Mouse (Mus musculus) stomach, embryonic 14.5 days (tissue): ENCODE data around the gene Acr. TPM values are rescaled to one million over a fixed set of nuclear protein-coding genes. Genes with fewer than 3 reads are reported as not detected.

Experiments
- ATAC-seq: fragments of 200-750 bp; cut with Nextera tagmentation; 2 replicates; pipeline ENCODE4 v1.8.0; 2017; ENCODE audit warnings: low read depth, moderate TSS enrichment; ENCODE audit not compliant: insufficient number of reproducible peaks, insufficient read depth, low FRiP score
- H3K27ac ChIP-seq: fragments of 300-500 bp; sonication (generic); 2 replicates; pipeline ENCODE4 v1.5.1; 2014; ENCODE audit warnings: mild to moderate bottlenecking, low read length, moderate library complexity, mixed read lengths
- H3K27me3 ChIP-seq: fragments of 300-500 bp; sonication (generic); 2 replicates; pipeline ENCODE4 v1.6.1; 2014; ENCODE audit warnings: low read length, control low read depth, mixed read lengths; ENCODE audit not compliant: control insufficient read depth, insufficient read depth
- H3K36me3 ChIP-seq: fragments of 300-500 bp; sonication (generic); 2 replicates; pipeline ENCODE4 v1.6.1; 2014; ENCODE audit warnings: mild to moderate bottlenecking, control low read depth, low read length, moderate library complexity, mixed read lengths; ENCODE audit not compliant: control insufficient read depth, insufficient read depth
- H3K4me1 ChIP-seq: fragments of 300-500 bp; sonication (generic); 2 replicates; pipeline ENCODE4 v1.6.1; 2014; ENCODE audit warnings: low read length, control low read depth, mixed read lengths; ENCODE audit not compliant: control insufficient read depth, insufficient read depth
- H3K4me2 ChIP-seq: fragments of 300-500 bp; sonication (generic); replicated peaks from 2 replicates; pipeline ENCODE4 v1.6.1; 2014; ENCODE audit warnings: low read depth, low read length, control low read depth
- H3K4me3 ChIP-seq: fragments of 300-500 bp; sonication (generic); 2 replicates; pipeline ENCODE4 v1.5.1; 2014; ENCODE audit warnings: low read depth, low read length, control low read depth
- H3K9ac ChIP-seq: fragments of 300-500 bp; sonication (generic); replicated peaks from 2 replicates; pipeline ENCODE4 v1.6.1; 2014; ENCODE audit warnings: low read depth, mild to moderate bottlenecking, control low read depth, low read length, moderate library complexity, mixed read lengths
- H3K9me3 ChIP-seq: fragments of 300-500 bp; sonication (generic); 2 replicates; pipeline ENCODE4 v1.6.1; 2016; ENCODE audit warnings: low read depth, low read length, control low read depth; ENCODE audit not compliant: control insufficient read depth
- WGBS: fragments of 180-500 bp; shearing (Covaris S2); extraction: QIAGEN DNeasy Blood & Tissue Kit; methylation state at CpG from one replicate; pipeline ENCODE4 v1.1.7; 2014; 5-methylcytosine and 5-hydroxymethylcytosine counted together
- polyA plus RNA-seq: library from polyadenylated mRNA; unstranded; fragments of >200 nt; fragmentation: Nextera tagmentation; extraction: Ambion mirVana; gene quantifications from 2 replicates; pipeline ENCODE4 v1.2.1, GENCODE M21; 2014

Acr gene
- polyA plus RNA-seq, 1 experiment from 2014 or later = 0.27 TPM

DNA sequence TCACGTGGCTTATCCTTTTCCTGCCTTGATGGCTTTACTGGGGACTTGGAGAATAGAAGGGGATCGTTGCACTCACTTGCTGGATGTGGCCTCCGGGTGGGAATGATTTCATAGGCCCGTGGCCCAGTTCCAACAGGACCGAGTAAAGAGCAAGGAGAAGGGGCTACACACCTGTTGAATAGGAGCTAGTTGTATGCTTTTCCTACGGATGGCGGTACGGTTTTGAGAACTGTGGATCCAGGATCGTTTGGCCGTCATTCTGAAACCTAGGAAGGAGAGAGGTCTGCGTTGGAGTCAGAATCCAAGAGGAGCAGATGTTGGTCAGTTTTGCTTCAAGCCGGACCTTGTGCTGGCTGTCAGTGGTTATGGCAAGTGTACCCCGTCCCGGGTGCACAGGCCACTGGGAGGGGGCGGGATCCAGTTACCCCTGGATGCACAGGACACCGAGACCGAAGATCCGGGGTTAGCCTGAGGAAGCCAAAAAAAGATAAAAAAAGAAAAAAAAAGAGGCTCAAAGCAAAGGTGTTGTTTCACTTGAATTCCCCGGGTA lies 41.3 kb upstream of the Acr start:
- H3K27me3 ChIP-seq = no peaks in the 10 kb centered on the region
- WGBS = 88% methylated on average over 19 of the region's 19 CpGs
- H3K36me3 ChIP-seq = no peaks in the 10 kb centered on the region
- no peak overlapping the region for H3K4me2 ChIP-seq
- no peak overlapping the region for H3K27ac ChIP-seq
- no peak overlapping the region for H3K9ac ChIP-seq
- H3K9me3 ChIP-seq = no peaks in the 10 kb centered on the region
- no peak for ATAC-seq
- H3K4me1 ChIP-seq = 0 out of 2 replicates have a peak, but pooled peaks cover 3% of the 10 kb centered on the region
- H3K4me3 ChIP-seq = no peak overlapping the region

DNA sequence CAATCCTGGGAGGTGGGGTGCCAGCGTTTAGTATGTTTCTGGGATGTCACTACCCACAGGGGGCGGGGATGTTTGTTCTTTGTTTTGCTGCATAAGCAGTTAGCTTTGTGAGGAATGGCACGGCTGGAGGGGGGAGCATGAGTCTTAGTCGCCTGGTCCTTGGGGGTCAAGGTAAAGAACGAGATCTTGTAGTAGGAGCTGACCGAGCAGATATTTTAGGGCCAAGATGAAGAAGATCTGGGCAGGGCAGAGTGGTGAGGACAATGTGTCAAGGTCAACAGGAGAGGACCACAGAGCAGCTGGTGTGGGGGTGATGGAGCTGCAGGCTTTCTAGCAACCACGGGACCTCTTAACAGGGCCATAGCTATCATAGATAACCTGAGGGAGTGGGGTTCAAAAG lies 40.7 kb upstream of the Acr start:
- no peaks in the 10 kb centered on the region for H3K27me3 ChIP-seq
- 82% methylated on average over 7 of the region's 7 CpGs for WGBS
- no peaks in the 10 kb centered on the region for H3K9me3 ChIP-seq
- ATAC-seq = no peak
- no peak overlapping the region for H3K4me2 ChIP-seq
- H3K27ac ChIP-seq = no peak overlapping the region
- H3K4me1 ChIP-seq = 0 out of 2 replicates have a peak, but pooled peaks cover 3% of the 10 kb centered on the region
- H3K9ac ChIP-seq = no peak overlapping the region
- H3K36me3 ChIP-seq = no peaks in the 10 kb centered on the region
- no peak overlapping the region for H3K4me3 ChIP-seq

DNA sequence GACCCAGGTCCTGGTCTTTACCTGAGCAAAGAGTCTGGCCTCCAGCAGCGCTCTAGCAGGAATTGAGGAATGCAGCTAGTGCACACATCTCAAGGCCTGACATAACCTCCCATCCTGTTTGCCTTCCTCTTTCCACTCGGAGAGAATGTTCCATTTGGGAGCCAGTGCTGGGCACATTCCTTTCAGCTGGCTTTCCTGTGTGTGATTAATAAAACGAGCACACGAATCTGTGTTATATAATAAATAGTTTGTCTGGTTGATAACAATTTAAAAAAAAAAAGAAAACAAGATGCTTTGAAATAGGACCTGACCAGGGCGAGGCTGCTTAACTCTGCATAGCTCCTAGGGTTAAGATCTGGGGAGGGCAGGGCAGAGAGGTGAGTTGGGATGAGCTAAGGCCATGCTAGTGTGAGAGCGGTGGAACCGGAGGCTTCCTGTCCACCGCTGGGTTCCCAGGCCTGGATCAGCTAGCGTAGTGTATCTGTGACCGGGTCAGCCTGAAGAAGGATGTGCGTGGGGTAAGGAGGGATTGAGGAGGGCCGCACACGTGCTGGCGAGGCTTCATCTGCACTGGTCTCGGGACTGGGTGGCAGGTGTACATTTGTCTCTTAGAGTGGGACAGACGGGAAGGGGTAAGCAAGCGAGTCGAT lies 39.8 kb upstream of the Acr start:
- no peaks in the 10 kb centered on the region for H3K9me3 ChIP-seq
- WGBS = 82% methylated on average over 18 of the region's 18 CpGs

DNA sequence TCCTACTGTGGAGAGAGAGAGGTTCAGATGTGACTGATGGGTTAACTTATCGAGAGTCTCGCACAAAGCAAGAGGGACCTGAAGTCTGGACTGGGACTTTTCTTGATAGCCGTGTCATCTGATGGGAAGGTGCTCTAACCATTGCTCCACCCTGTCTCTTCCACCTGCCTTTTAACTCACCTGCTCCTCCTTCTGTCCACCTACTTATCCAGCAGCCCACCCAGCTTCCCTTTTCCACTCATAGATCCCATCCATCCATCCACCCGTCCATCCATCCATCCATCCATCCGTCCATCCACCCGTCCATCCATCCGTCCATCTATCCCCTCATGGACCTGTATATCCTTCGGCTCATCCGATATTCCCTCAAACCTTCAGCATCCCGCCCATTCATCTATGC lies 39.2 kb upstream of the Acr start:
- H3K36me3 ChIP-seq = no peaks in the 10 kb centered on the region
- H3K4me3 ChIP-seq = no peak overlapping the region
- H3K4me1 ChIP-seq = no peaks in the 10 kb centered on the region
- 92% methylated on average over 10 of the region's 10 CpGs for WGBS
- no peak for ATAC-seq
- no peaks in the 10 kb centered on the region for H3K27me3 ChIP-seq
- H3K9me3 ChIP-seq = no peaks in the 10 kb centered on the region
- H3K9ac ChIP-seq = no peak overlapping the region
- no peak overlapping the region for H3K27ac ChIP-seq
- no peak overlapping the region for H3K4me2 ChIP-seq

More for the DNA sequence above, 39.8 kb upstream of the Acr start:
- no peak overlapping the region for H3K4me3 ChIP-seq
- H3K4me2 ChIP-seq = no peak overlapping the region; the same call in 1 of the 2 replicates
- ATAC-seq = no peak
- 0 out of 2 replicates have a peak, but pooled peaks cover 1% of the 10 kb centered on the region for H3K4me1 ChIP-seq
- H3K27me3 ChIP-seq = no peaks in the 10 kb centered on the region
- H3K36me3 ChIP-seq = no peaks in the 10 kb centered on the region
- no peak overlapping the region for H3K27ac ChIP-seq
- no peak overlapping the region for H3K9ac ChIP-seq

DNA sequence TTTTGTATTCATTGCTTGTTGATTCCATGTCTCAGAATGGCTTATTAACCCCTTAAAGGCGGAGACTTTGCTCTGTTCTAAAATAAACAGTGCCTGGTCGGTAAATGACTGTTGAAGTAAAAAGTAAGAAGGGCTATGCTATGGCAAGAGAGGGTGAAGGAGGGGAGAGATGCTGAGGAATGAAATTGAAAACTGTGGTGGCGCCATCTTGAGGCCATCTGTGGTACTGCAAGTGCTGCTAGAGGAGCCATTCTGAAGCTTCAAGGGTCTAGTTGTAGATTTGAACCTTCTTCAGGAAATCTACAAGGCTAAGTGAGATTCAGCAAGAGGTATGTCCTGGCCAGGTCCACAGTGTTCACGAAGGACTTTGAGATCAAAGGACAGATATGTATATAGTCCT lies 37.8 kb upstream of the Acr start:
- WGBS = 7% methylated on average over 4 of the region's 4 CpGs
- Histone ChIP-seq H3K36me3 (no peaks in the 10 kb centered on the region), H3K9ac (no peak overlapping the region), H3K4me1 (no peaks in the 10 kb centered on the region), H3K4me3 (no peak overlapping the region), H3K9me3 (no peaks in the 10 kb centered on the region), H3K27ac (no peak overlapping the region), H3K4me2 (no peak overlapping the region), H3K27me3 (no peaks in the 10 kb centered on the region)
- ATAC-seq = no peak

DNA sequence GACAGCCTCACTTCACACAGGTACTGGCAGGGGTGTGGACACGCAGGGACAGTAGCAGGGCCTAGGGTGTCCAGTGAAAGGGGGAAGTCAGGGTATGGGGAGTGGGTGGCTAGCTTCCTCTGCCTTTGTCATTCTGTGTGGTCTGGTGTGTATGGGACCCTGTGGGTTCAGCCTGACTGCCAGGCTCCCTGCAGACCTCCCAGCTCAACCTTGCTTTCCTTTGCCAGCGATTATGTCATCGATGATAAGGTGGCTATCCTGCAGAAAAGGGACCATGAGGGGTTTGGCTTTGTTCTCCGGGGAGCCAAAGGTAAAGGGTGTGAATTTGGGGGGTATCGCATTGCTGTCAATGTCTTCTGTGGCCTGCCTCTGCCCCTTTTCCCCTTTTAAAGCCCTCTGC lies 36.7 kb upstream of the Acr start:
- H3K4me1 ChIP-seq = no peaks in the 10 kb centered on the region
- H3K27me3 ChIP-seq = no peaks in the 10 kb centered on the region
- no peak overlapping the region for H3K27ac ChIP-seq
- no peaks in the 10 kb centered on the region for H3K9me3 ChIP-seq
- no peak overlapping the region for H3K4me3 ChIP-seq
- WGBS = 90% methylated on average over 5 of the region's 5 CpGs
- no peak overlapping the region for H3K9ac ChIP-seq
- ATAC-seq = no peak
- H3K4me2 ChIP-seq = no peak overlapping the region
- no peaks in the 10 kb centered on the region for H3K36me3 ChIP-seq

DNA sequence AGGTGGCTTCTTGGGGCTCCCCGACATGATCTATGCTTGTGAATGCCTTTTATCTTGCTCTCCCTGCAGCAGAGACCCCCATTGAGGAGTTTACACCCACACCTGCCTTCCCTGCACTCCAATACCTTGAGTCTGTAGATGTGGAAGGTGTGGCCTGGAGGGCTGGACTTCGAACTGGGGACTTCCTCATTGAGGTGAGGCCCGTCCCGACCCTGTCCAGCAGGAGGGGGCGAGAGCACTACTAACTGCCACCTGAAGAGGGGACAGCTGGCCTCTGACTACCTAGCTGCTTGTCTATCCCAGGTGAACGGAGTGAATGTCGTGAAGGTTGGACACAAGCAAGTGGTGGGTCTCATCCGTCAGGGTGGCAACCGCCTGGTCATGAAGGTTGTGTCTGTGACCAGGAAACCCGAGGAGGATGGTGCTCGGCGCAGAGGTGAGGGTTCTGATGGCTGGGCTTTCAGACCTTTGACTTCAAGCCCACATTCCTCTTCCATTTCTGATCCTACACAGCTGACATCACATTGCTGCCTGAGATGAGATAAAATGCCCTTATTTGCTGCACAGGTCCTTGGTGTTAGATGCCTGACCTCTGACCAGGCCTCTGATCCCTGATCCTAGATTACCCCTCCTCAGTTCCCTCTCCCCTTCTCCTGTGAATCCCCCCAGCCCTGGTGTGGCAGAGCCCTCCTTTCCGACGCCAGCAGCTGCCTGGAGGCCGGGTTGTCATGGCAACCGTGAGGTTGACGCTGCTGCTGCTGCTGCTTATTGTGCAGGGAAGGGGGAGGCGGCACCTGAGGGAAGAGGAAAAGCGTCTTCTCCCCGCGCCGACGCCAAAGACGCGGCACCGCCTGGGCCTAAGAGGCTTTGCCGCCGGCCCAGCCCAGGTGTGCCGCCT lies 35.9 kb upstream of the Acr start:
- Histone ChIP-seq H3K9me3 (no peaks in the 10 kb centered on the region), H3K9ac (no peak overlapping the region), H3K36me3 (no peaks in the 10 kb centered on the region), H3K4me3 (no peak overlapping the region), H3K27me3 (no peaks in the 10 kb centered on the region), H3K4me2 (0 out of 2 replicates have a peak overlapping the region, but pooled peaks have one; percentile 10), H3K4me1 (no peaks in the 10 kb centered on the region), H3K27ac (no peak overlapping the region)
- peak; percentile 64; the same call in 1 of the 2 replicates for ATAC-seq
- WGBS = 26% methylated on average over 29 of the region's 29 CpGs

DNA sequence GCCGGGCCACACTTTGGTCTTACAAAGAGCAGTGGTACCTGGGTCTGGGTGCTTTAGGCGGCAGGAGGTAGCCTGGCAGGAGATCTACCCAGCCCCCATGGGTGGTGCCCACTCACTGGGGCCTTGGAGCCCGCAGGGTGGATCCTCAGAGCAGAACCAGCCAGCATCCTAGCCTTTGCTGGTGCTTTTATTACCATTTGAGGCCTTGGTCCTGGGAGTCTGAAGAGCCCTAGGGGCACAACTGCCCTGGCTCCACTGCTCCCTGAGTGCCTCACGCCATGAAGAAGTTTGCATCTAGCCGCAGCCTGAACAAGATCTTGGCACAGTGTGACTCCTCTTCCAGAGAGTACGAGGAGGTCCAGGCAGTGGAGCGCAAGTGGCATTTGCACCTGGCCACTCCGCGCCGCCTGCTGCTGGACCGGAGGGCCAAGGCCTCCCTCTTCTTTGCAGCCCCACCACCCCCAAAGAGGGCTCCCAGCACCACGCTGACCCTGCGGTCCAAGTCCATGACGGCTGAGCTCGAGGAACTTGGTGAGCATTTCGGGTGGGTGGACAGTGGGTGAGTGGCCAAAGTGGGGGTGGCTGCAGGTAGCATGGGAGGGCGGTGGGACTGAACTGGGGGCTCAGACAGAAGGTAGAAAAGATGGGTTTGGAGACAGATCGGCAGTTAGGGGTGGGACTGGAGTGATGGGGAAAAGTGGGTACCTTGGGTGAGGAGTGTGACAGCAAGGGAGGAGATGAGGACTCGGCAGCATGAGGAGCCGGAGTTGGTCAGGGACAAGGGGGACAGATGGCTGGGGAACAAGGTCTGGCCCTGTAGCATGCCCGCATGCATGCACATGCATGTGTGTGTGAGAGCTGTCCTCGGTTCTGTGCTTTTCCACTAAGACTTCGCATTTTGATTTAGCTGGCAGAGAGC lies 34.9 kb upstream of the Acr start:
- H3K4me2 ChIP-seq = 0 out of 2 replicates have a peak overlapping the region, but pooled peaks have one; percentile 10
- no peaks in the 10 kb centered on the region for H3K4me1 ChIP-seq
- H3K9me3 ChIP-seq = no peaks in the 10 kb centered on the region
- no peaks in the 10 kb centered on the region for H3K27me3 ChIP-seq
- no peak overlapping the region for H3K9ac ChIP-seq
- H3K36me3 ChIP-seq = no peaks in the 10 kb centered on the region
- no peak overlapping the region for H3K27ac ChIP-seq
- WGBS = 78% methylated on average over 23 of the region's 23 CpGs
- no peak for ATAC-seq
- H3K4me3 ChIP-seq = no peak overlapping the region
